Mouse (Mus musculus) right cerebral cortex, adult 18-20 months (tissue): ENCODE measurements at regions not wholly inside any gene's neighbourhood (a gene's known extent, or its start where the extent isn't known, plus 50 kb on each side); places are given as distances from the start of the nearest gene placed in this dataset.
A peak's percentile ranks its signal among the peaks of the same experiment; 100 is the strongest.

Experiments used
- DNase-seq: peaks from one replicate; pipeline ENCODE4 v3.0.0; 2022; ENCODE audit warnings: mixed read lengths

DNA sequence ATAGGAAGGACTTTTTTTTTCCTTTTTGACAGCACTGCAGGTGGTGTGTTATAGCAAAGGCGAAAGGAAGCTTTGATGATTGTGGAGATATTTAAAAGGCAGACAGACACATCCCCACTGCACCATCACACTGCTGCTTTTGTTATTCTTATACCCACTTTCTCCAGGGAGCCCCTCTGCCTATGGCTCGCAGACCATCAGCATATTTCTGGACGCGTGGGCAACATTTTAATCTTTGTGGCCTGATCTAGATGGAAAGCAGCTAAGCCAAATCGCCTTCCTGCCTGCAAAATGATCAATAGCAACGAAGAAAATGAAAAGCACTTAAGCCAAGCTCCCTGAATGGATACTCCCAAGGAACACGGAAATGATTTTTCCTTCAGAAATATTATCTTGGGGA, 1054.0 kb downstream of the Synb start:
- no peak for DNase-seq

DNA sequence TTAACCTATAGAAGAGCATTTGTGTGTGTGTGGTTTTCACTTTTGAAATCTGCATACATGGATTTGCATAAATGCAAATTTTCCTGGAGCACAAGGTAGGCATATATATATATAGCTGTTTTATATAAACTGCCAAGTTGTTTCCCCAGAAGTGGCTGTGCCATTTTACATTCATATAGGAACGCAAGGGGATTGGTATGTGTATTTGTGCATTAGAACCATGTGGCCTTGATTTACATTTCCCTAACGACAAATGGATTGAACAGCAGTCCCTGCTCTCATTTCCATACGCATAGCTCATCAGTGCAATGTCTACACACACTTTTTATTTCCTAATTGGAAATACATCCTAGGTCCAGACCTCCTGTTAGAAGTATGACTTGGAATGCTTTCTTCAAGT, 1069.9 kb downstream of the Synb start:
- no peak for DNase-seq

- DNase-seq, result no peak
Observed at GRCm38 (mm10) chr14:68219025-68219595, 1075.0 kb downstream of the Synb start.

DNA sequence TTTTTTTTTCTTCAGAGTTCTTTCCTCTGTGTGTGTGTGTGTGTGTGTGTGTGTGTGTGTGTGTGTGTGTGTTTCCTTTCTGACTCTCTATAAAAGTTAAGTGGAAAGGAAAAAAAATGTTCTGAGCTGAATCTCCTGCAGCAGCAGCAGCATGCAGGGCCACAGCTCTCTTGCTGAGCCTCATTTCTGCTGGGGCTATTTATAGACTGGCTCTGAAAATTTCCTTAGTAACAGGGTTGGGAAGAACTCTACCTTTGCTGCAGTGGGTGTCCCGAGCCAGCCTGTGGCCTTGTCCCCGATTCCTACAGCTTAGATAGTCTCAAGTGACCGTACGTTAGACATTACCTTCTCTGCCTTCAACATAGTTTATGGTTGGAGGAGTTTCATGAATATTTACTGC, 1075.6 kb downstream of the Synb start:
- DNase-seq, result peak; percentile 34

- DNase-seq, result no peak
Observed at GRCm38 (mm10) chr14:68217986-68218385, 1076.1 kb downstream of the Synb start.

GRCm38 (mm10) chr14:68213879-68214278, 1080.2 kb downstream of the Synb start:
- no peak for DNase-seq

DNA sequence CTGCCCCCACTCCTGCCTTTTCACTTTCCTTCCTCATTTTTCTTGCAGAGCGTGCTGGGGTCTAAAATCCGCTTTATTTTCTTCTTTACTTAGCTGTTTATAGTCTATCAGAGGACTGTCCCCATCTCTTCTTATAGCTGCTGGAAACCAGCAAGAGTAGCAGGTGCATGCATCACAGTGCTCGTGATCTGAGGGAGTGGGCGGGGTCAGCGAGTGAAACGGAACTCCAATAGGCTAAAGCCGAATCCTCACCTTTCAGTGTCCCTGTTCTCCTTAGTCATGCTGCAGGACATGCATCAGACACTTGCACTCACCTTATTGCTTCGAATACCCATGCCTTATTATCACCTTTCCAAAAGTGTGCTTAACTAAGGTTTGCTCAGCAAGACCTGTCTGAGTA, 1095.3 kb downstream of the Synb start:
- no peak for DNase-seq

- no peak for DNase-seq
Observed at GRCm38 (mm10) chr14:68197470-68197800, 1096.7 kb downstream of the Synb start.

DNA sequence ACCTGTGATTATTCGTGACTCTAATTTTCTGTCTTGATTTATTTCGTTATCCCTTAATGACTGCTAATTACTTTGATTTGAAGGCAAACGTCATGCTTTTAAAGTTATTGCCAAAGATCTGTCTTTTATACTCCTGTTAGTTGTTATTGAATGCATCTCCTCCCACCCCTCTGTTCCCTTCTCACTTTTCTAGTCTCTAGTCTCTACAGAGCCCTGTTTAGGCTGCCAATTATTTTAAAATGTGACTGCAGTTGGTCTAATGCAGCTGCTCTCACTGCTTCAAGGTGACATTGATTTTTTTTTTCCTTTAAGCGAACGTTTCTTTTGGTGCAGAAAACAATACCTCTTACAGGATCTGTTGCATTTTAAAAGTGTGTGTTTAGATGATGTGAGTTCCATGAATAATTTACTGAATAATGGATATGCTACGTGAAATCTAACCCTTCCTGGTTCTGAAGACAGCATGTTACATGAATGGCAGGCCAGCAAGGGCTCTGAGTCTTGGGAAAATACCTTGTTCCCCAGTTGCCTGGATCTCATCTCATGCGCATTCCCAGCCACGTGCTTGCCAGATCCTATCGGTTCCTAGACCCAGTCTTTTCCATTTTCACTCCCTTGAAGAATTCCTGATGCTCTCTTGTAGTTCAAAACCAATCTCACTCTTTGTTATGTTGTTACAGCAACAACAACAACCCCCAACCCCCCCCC, 1097.2 kb downstream of the Synb start:
- DNase-seq, result no peak

- no peak for DNase-seq
Observed at GRCm38 (mm10) chr14:68196201-68196600, 1097.9 kb downstream of the Synb start.

- no peak for DNase-seq
Observed at GRCm38 (mm10) chr14:68189876-68190275, 1104.2 kb downstream of the Synb start.

GRCm38 (mm10) chr14:68188325-68188724, 1105.8 kb downstream of the Synb start:
- no peak for DNase-seq

GRCm38 (mm10) chr14:68182606-68183005, 1111.5 kb downstream of the Synb start:
- DNase-seq, result no peak

DNA sequence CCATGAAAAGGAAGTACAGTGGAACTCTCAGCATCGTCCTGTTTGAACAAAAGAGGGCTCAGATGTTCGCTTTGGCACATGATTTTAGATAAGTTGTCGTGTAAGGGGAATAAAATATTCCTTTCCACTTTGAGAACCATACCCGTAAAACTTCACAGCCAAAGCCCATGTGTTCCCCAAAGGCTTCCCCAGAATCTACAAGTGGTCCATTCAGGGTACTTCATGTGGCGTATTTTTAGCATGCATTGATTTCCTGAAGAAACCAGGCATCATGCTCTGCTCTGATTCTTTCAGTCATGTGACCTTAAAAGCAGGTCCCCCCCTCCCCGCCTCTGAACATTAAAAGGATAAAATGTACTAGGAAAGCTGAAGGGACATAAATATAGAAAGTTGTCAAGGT, 1112.9 kb downstream of the Synb start:
- no peak for DNase-seq
